Mouse (Mus musculus) CD4-positive naive resting alpha-beta T cell, adult 57 days (primary cell): Measurements from ENCODE around the gene Acsm2. TPM values are rescaled to one million over a fixed set of nuclear protein-coding genes. Genes with fewer than 3 reads are reported as not detected.

Source experiments
- total RNA-seq: library from RNA; stranded (reverse); gene quantifications from one replicate; pipeline ENCODE4 v1.2.4, GENCODE M21; 2023

The Acsm2 gene
- total RNA-seq = not detected

GRCm38 (mm10) chr7:119554040-119554439 lies at the start of gene Acsm2:
Gene Acsm2 (plus strand): TSS chr7:119554340.

GRCm38 (mm10) chr7:119519163-119519562 lies 35.0 kb upstream of the Acsm2 start, which contains the start of gene Acsm5:
Gene Acsm5 (plus strand): TSS chr7:119519463.

GRCm38 (mm10) chr7:119523389-119523788 lies 30.8 kb upstream of the Acsm2 start, which contains the start of gene Pdilt:
Gene Pdilt (minus strand): TSS chr7:119523489.

GRCm38 (mm10) chr7:119606664-119607076 lies 52.5 kb downstream of the Acsm2 start, which contains the start of gene Acsm1:
Gene Acsm1 (plus strand): TSS chr7:119607026.

Other genes with a start within 250 kb of the Acsm2 start
- gene Gp2, start 95.1 kb upstream of the Acsm2 start, total RNA-seq = 0.47 TPM
- not detected for gene Umod, start 75.1 kb upstream of the Acsm2 start, total RNA-seq
- not detected for gene Acsm5, start 34.9 kb upstream of the Acsm2 start, total RNA-seq
- not detected for gene Pdilt, start 30.9 kb upstream of the Acsm2 start, total RNA-seq
- gene Acsm1, start 52.7 kb downstream of the Acsm2 start, total RNA-seq = not detected
- not detected for gene Acsm4, start 135.7 kb downstream of the Acsm2 start, total RNA-seq
- 108 TPM for gene Thumpd1, start 166.5 kb downstream of the Acsm2 start, total RNA-seq
- gene Acsm3, start 206.6 kb downstream of the Acsm2 start, total RNA-seq = not detected
- gene Rexo5, start 239.7 kb downstream of the Acsm2 start, total RNA-seq = 66.6 TPM
- 7.4 TPM for gene Eri2, start 239.7 kb downstream of the Acsm2 start, total RNA-seq